Mouse (Mus musculus) liver, embryonic 16.5 days (tissue): ENCODE measurements around the gene AL607142.1. TPM values are rescaled to one million over a fixed set of nuclear protein-coding genes. Genes with fewer than 3 reads are reported as not detected.

Experiments
- polyA plus RNA-seq: library from polyadenylated mRNA; unstranded; fragments of >200 nt; fragmentation: Nextera tagmentation; extraction: Ambion mirVana; gene quantifications from 2 replicates; pipeline ENCODE4 v1.2.1, GENCODE M21; 2015

Gene AL607142.1
- polyA plus RNA-seq, 1 experiment from 2014 or later: not detected

Other genes with a start within 250 kb of the AL607142.1 start
- 0.07 TPM in 1 of 2 replicates, not detected in the other for gene Edn2, start 96.2 kb downstream of the AL607142.1 start, polyA plus RNA-seq
- gene Foxo6, start 222.4 kb downstream of the AL607142.1 start, polyA plus RNA-seq: not detected in 2 replicates